Mouse (Mus musculus): ENCODE measurements around the gene Ebf1. TPM values are rescaled to one million over a fixed set of nuclear protein-coding genes. Genes with fewer than 3 reads are reported as not detected.

Ebf1 gene
- polyA plus RNA-seq, 1 experiment = 2.3 TPM

DNA sequence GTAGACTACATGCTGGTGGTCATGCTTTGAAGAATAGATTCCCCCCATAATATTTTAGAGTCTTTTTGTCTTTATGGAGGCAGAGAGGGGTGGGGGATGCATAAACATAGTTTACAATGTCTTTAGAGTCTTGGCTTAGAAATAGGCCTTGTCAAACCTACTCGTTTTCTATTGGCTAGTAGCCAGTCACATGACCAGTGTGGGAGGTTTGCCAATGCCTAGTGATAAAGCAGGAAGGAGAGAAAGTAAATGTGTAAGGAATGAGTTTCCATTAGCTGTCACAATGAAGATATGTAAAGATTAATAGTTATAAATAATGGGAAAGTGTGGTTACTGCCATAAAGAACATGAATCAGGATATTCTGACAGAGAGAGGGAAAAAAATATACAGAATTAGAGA is 256.8 kb downstream of the Ebf1 start:
- no peaks in the 10 kb centered on the region for H3K4me1 ChIP-seq (ENCODE audit: control insufficient read depth, insufficient read depth, low read length)

DNA sequence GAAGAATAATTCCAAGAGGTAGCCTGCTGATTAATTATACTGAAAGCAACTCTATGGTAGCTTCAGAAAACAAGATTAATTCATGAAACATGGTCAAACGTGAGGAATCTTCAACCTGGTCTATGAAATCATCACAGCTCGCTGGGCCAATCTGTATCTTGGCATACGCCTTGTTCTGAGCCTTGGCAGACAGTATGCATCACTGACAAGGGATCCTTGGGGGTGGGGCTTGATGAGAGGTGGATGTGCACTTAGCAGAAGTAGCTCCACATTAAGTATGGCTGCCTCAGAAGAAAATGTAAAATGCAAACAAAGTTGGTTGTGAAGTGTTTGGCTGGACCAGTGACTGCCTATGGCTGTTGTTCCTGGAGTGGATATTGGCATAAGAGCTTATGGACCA is 258.1 kb downstream of the Ebf1 start:
- no peak overlapping the region for H3K4me3 ChIP-seq (ENCODE audit: low read depth, low read length)

More for the DNA sequence above, 256.8 kb downstream of the Ebf1 start:
- no peaks in the 10 kb centered on the region for H3K9me3 ChIP-seq (replicated peaks; ENCODE audit: control insufficient read depth, insufficient read depth, low read length, poor library complexity, severe bottlenecking)
- H3K36me3 ChIP-seq (ENCODE audit: control insufficient read depth, insufficient read depth, low read length, poor library complexity, severe bottlenecking) = no peaks in the 10 kb centered on the region
- TF ChIP-seq CTCF (IDR thresholded peaks at IDR 0.05; ENCODE audit: low read depth, low read length) (no peak), POLR2A (IDR thresholded peaks at IDR 0.05; ENCODE audit: insufficient read depth, low read length) (no peak), EP300 (IDR thresholded peaks at IDR 0.05; ENCODE audit: insufficient read depth, low read depth, low read length) (no peak)
- H3K27ac ChIP-seq (ENCODE audit: insufficient read depth, low read length) = no peak overlapping the region
- H3K9ac ChIP-seq (ENCODE audit: low read depth, poor library complexity, severe bottlenecking) = no peak overlapping the region
- H3K4me3 ChIP-seq (ENCODE audit: low read depth, low read length) = no peak overlapping the region
- H3K27me3 ChIP-seq (ENCODE audit: control insufficient read depth, insufficient read depth, low read length, poor library complexity, severe bottlenecking) = no peaks in the 10 kb centered on the region

DNA sequence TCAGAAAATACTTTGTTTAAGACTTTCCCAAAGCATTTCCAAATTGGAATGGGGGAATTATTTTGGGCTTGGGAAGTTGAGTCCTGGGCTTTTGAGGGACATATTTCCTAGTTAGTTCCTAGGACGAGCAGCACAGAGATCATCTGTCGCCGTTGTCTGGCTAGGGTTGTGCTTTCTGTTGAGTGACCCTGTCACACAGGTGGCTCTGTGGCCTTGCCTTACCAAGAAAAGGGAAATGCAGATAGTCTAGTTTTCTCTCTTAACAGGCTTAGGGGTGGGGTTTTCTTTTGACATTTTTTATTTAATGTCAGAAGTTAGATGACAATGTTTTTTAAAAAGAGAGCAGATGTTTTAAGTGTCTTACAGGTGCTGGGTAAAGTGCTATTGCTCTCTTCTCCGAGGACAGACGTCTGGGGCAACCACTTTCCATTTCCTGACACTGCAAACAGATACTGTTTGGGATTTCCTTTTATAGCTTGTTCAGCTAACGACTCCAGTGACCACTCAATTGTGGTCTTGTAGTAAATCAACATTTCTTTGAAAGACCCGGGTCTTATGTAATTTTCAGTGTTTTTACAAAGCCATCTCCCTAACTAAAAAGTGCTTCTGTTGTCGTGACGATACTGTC is 264.1 kb downstream of the Ebf1 start:
- Histone ChIP-seq H3K9me3 (replicated peaks; ENCODE audit: control insufficient read depth, insufficient read depth, low read length, poor library complexity, severe bottlenecking) (no peaks in the 10 kb centered on the region), H3K4me3 (ENCODE audit: low read depth, low read length) (no peak overlapping the region), H3K4me1 (ENCODE audit: control insufficient read depth, insufficient read depth, low read length) (no peaks in the 10 kb centered on the region), H3K27ac (ENCODE audit: insufficient read depth, low read length) (no peak overlapping the region), H3K36me3 (ENCODE audit: control insufficient read depth, insufficient read depth, low read length, poor library complexity, severe bottlenecking) (no peaks in the 10 kb centered on the region), H3K9ac (ENCODE audit: low read depth, poor library complexity, severe bottlenecking) (no peak overlapping the region), H3K27me3 (ENCODE audit: control insufficient read depth, insufficient read depth, low read length, poor library complexity, severe bottlenecking) (no peaks in the 10 kb centered on the region)
- TF ChIP-seq POLR2A (IDR thresholded peaks at IDR 0.05; ENCODE audit: insufficient read depth, low read length) (no peak), CTCF (IDR thresholded peaks at IDR 0.05; ENCODE audit: low read depth, low read length) (no peak), EP300 (IDR thresholded peaks at IDR 0.05; ENCODE audit: insufficient read depth, low read depth, low read length) (no peak)

More for the DNA sequence above, 258.1 kb downstream of the Ebf1 start:
- Histone ChIP-seq H3K4me1 (ENCODE audit: control insufficient read depth, insufficient read depth, low read length) (no peaks in the 10 kb centered on the region), H3K9me3 (replicated peaks; ENCODE audit: control insufficient read depth, insufficient read depth, low read length, poor library complexity, severe bottlenecking) (no peaks in the 10 kb centered on the region), H3K9ac (ENCODE audit: low read depth, poor library complexity, severe bottlenecking) (no peak overlapping the region), H3K27ac (ENCODE audit: insufficient read depth, low read length) (no peak overlapping the region), H3K36me3 (ENCODE audit: control insufficient read depth, insufficient read depth, low read length, poor library complexity, severe bottlenecking) (no peaks in the 10 kb centered on the region), H3K27me3 (ENCODE audit: control insufficient read depth, insufficient read depth, low read length, poor library complexity, severe bottlenecking) (no peaks in the 10 kb centered on the region)
- TF ChIP-seq EP300 (IDR thresholded peaks at IDR 0.05; ENCODE audit: insufficient read depth, low read depth, low read length) (no peak), POLR2A (IDR thresholded peaks at IDR 0.05; ENCODE audit: insufficient read depth, low read length) (no peak), CTCF (IDR thresholded peaks at IDR 0.05; ENCODE audit: low read depth, low read length) (no peak)

DNA sequence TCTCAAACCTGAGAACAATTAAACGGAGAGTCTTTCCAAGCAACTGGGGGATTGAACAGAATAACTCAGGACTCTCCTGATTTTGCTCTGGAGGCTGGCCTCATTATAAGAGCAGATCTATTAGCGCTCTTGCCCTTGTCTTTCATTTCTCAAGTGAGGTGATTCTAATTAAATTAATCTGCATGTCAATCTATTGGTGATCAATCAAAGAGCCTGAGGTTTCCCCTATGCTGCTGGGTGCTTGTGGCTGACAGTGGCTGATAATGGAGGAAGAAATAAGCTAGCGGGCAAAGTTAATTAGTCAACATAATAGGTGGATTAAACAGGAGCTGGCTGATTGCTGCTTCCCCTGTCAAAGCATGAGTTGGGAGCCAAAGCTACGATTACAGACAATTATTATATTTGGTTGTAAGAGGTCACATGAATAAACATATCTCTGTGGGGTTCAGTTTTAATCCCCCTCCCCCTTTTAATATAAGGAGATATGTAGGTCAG is 265.4 kb downstream of the Ebf1 start:
- Histone ChIP-seq H3K9me3 (replicated peaks; ENCODE audit: control insufficient read depth, insufficient read depth, low read length, poor library complexity, severe bottlenecking) (no peaks in the 10 kb centered on the region), H3K9ac (ENCODE audit: low read depth, poor library complexity, severe bottlenecking) (no peak overlapping the region), H3K36me3 (ENCODE audit: control insufficient read depth, insufficient read depth, low read length, poor library complexity, severe bottlenecking) (no peaks in the 10 kb centered on the region), H3K4me1 (ENCODE audit: control insufficient read depth, insufficient read depth, low read length) (no peaks in the 10 kb centered on the region), H3K27ac (ENCODE audit: insufficient read depth, low read length) (no peak overlapping the region), H3K27me3 (ENCODE audit: control insufficient read depth, insufficient read depth, low read length, poor library complexity, severe bottlenecking) (no peaks in the 10 kb centered on the region), H3K4me3 (ENCODE audit: low read depth, low read length) (no peak overlapping the region)
- TF ChIP-seq CTCF (IDR thresholded peaks at IDR 0.05; ENCODE audit: low read depth, low read length) (no peak), POLR2A (IDR thresholded peaks at IDR 0.05; ENCODE audit: insufficient read depth, low read length) (no peak), EP300 (IDR thresholded peaks at IDR 0.05; ENCODE audit: insufficient read depth, low read depth, low read length) (no peak)

DNA sequence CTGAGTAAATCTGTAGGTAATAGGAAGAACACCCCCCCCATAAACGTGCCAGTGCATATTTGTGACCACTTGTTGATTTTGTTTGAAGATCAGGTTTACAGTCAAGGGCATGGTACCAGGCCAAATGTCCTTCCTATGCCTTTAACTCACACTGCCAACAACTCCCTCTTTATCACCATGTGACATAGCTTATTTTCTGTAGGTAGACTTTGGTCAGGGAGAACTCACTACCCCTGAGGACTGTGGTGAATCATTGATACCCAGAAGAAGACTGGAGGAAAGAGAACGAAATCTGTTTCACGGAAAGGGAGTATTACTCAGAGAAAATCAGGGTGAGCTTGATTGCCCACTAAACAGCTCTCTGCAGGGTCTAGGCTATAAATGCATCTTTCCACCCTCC is 267.2 kb downstream of the Ebf1 start:
- Histone ChIP-seq H3K27ac (ENCODE audit: insufficient read depth, low read length) (no peak overlapping the region), H3K9ac (ENCODE audit: low read depth, poor library complexity, severe bottlenecking) (no peak overlapping the region), H3K36me3 (ENCODE audit: control insufficient read depth, insufficient read depth, low read length, poor library complexity, severe bottlenecking) (no peaks in the 10 kb centered on the region), H3K4me1 (ENCODE audit: control insufficient read depth, insufficient read depth, low read length) (no peaks in the 10 kb centered on the region), H3K27me3 (ENCODE audit: control insufficient read depth, insufficient read depth, low read length, poor library complexity, severe bottlenecking) (no peaks in the 10 kb centered on the region), H3K4me3 (ENCODE audit: low read depth, low read length) (no peak overlapping the region), H3K9me3 (replicated peaks; ENCODE audit: control insufficient read depth, insufficient read depth, low read length, poor library complexity, severe bottlenecking) (no peaks in the 10 kb centered on the region)
- no peak for TF ChIP-seq CTCF (IDR thresholded peaks at IDR 0.05; ENCODE audit: low read depth, low read length)
- TF ChIP-seq EP300 (IDR thresholded peaks at IDR 0.05; ENCODE audit: insufficient read depth, low read depth, low read length) = no peak
- TF ChIP-seq POLR2A (IDR thresholded peaks at IDR 0.05; ENCODE audit: insufficient read depth, low read length) = no peak

DNA sequence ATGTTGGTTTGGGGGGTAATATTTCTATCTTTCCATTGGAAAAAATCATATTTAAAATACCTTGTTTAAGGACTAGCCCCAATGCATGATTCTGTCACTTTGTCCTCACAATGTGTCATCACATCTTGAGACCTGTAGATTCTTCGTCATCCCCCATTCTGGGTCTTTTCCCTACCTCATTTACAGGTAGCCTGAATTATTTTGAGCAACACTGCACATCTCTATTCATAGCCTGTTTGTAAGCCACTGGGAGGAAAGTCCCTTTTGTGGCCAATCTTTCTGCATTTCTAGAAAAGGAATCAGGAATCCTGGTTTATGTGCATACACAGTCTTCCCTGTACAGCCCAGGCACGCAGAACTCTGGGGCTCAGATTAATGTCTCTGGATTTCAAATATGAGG is 269.8 kb downstream of the Ebf1 start:
- Histone ChIP-seq H3K9me3 (replicated peaks; ENCODE audit: control insufficient read depth, insufficient read depth, low read length, poor library complexity, severe bottlenecking) (no peaks in the 10 kb centered on the region), H3K9ac (ENCODE audit: low read depth, poor library complexity, severe bottlenecking) (no peak overlapping the region), H3K36me3 (ENCODE audit: control insufficient read depth, insufficient read depth, low read length, poor library complexity, severe bottlenecking) (no peaks in the 10 kb centered on the region), H3K27ac (ENCODE audit: insufficient read depth, low read length) (no peak overlapping the region), H3K27me3 (ENCODE audit: control insufficient read depth, insufficient read depth, low read length, poor library complexity, severe bottlenecking) (no peaks in the 10 kb centered on the region), H3K4me1 (ENCODE audit: control insufficient read depth, insufficient read depth, low read length) (no peaks in the 10 kb centered on the region), H3K4me3 (ENCODE audit: low read depth, low read length) (no peak overlapping the region)
- no peak for TF ChIP-seq POLR2A (IDR thresholded peaks at IDR 0.05; ENCODE audit: insufficient read depth, low read length)
- TF ChIP-seq CTCF (IDR thresholded peaks at IDR 0.05; ENCODE audit: low read depth, low read length) = no peak
- no peak for TF ChIP-seq EP300 (IDR thresholded peaks at IDR 0.05; ENCODE audit: insufficient read depth, low read depth, low read length)
